In genomic region chr14:112388346-112388745, GRCm38 (mm10) we compare ENCODE assay signal across 13 mouse cellular contexts.
"Had no signal": no experiment of that assay in that cellular context is flagged by ENCODE, and none has a peak within 500 bp of the region (broad histone marks: within the 10 kb centered on the region; RNA-seq: fewer than 3 reads in every experiment).

No protein-coding gene starts in this region.

- DNase-seq: lung, adult 18-20 months; lung, embryonic 14.5 days; lung, postnatal 10 days; lung, postnatal 4 days; midbrain, embryonic 14.5 days; retina, postnatal 1 day; right cerebral cortex, adult 18-20 months; right cerebral cortex, postnatal 25 days; right cerebral cortex, postnatal 4 days; spleen, adult 18-20 months; thymus, adult 2 months; thymus, postnatal 25 days; thymus, postnatal 4 days had no signal
